Mouse (Mus musculus) embryo, embryonic 10 days (tissue): ENCODE results near the gene Fhit.
A peak's percentile ranks its signal among the peaks of the same experiment; 100 is the strongest.

Experiments used
- DNase-seq: peaks from one replicate; pipeline ENCODE4 v3.0.0-alpha.2; 2015; ENCODE audit warnings: low spot score

Fhit gene

GRCm38 (mm10) chr14:9600271-9600670, 1561.6 kb downstream of the Fhit start:
- no peak for DNase-seq

DNA sequence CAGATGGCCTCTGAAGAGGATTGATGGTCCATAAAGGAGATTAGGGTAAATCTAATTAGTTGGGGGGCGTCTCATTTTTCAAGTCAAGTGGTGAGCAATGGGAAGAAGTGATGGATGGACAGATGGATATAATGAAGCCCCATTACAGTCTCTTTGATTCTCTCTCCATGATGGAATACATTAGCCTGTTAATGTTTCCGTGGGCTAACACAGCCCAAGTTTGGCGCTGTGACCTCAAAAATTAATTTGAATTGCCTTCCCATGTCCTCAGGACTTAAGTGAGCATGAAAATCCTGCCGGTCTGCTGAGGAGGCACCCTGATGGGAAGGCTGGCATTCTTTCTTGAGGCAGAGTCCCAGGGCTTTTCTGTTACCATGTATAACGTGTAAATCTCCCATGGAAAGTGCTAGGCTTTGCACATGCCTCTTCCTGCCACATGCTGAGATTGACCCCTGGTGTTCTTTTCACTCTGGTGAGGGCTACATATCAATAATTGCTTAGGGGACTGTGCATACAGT, 1564.3 kb downstream of the Fhit start:
- peak; percentile 67 for DNase-seq

GRCm38 (mm10) chr14:9589121-9589520, 1572.7 kb downstream of the Fhit start:
- no peak for DNase-seq

DNA sequence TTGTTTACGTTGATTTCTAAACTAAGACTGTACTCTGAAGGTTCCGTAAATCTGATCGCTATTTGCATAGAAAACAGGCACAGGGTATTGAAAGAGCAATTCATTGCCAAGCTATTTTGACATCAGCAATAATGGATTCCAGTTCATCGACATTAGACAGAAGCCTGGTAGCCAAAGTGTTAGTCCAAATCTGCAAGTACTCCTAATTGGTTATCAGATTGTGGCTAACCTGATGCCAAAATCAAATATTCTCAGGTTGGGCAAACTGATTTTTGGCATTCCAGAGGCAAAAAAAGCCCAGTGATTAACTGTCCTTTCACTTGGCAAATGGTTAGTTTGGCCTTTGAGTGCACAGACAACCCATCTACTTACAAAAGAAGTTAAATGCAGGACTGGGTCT, 1573.9 kb downstream of the Fhit start:
- DNase-seq, result no peak

DNA sequence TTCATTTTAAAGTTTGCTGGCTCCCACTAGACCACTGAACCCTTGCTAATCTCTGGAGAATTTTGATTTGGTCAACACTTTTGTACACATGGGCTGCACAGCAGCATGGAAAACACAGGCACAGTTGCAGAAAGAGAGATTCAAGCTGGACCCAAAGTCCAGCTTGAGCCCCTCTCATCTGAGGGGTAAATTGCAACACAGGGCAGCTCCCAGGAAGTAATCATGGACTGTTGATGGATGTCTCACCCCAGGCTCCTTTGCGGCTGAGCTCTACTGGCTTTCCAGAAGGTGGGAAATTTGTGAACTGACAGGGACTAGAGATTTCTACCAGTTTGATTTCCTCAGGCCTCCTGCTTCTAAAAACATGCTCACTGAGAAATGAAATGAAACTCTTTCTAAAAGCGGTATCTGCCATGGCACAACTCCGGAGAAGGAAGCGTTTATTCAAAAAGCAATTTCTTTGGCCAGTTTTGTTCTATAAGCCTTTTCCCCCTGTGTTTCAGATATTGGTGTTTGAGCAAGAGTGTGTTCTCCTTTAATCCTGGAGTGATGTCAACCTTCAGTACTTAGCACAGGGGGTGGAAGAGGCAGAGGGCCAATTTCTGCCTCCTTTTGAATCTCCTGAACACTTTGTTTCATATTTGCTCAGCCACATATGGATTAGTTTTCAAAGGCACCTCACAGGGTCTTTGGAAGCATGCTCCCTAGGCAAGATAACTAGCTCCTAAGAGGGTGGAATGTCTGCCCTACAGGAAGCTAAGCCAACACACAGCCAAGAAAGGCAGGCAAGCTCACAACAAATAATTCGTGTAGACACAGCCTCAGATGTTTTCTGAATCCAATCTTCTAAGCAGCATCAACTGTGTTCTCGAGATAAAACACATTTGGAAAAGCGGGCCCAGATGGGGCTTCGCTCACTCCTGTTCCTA, 1578.3 kb downstream of the Fhit start:
- DNase-seq, result no peak

DNA sequence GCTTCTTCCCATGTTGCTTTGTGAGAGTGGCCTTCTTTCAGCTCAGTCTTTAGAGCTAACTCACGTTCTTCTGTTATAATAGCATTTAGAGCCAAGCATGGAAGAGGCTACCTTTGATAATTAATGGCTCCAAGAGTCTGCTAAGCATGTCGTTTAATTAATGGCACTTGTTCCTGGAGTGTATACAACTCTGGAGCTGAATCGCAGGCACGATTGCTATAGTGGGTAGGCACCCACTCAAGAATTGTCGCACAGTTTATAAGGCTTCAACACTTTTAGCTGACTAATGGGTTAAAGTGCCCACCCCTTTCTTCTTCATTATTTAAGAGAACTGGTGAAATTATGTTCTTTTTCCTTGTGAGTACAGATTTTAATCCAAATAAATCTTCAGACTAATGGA, 1605.5 kb downstream of the Fhit start:
- DNase-seq, result no peak

- DNase-seq, result peak; percentile 25
Observed at GRCm38 (mm10) chr14:9555807-9556206, 1606.0 kb downstream of the Fhit start.

DNA sequence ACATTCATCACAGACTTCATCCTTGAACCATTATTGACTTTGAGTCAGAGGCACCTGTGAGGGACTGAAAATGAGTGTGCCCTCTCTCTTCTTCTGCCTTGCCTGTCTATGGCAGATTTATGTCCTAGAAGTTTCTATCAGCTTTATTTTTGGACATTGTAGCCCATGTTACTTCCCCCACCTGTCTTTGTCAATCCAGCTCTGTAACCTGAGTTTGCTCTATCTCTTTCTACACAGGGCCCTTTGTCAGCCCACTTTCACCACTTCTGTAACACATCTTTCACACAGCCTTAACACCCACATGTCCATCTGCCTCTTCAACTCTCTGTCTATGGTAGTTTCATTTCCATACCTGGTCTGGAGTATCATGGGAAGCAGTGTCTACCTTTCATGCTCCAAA, 1609.7 kb downstream of the Fhit start:
- DNase-seq, result no peak

GRCm38 (mm10) chr14:9547952-9548351, 1613.9 kb downstream of the Fhit start:
- DNase-seq, result no peak

DNA sequence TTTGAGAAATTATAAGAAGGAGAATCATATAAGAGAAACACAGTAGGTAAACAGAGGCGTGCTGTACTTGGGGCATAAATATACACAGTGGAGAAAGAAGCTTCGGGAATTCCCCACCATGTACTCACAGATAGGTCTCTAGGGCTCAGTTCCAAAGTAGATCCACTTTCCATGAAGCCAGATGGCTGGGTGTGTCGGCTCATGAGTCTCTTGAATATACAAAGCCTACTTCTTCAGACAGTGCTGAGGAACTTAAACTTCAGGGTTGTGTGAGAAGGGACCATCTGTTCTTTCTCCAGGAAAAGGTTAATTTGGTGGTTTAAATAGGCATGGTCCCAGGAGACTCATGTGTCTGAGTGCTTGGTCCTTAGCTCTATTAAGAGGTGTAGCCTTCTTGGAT, 1617.5 kb downstream of the Fhit start:
- no peak for DNase-seq

- no peak for DNase-seq
Observed at GRCm38 (mm10) chr14:9535491-9535890, 1626.3 kb downstream of the Fhit start.

- DNase-seq, result no peak
Observed at GRCm38 (mm10) chr14:9529247-9529646, 1632.6 kb downstream of the Fhit start.

GRCm38 (mm10) chr14:9526136-9526535, 1635.7 kb downstream of the Fhit start:
- no peak for DNase-seq

DNA sequence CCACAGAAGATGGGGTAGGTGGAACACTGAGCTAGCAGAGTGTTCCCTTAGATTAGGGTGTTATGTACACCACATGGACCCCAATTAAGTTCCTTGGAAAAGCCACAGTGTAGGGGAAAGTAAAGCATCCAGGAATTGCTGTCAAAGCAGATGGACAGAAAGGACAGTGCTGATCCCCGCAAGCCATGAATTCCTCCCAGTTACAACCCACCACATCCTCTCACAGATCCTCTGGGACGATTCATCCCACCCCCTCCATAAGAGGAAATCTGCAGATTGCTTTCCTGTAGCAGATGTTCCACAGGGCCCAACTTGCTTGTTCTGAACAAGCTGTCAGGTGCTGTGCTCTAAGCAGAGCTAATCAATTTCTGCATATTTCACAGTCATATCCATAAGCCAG, 1644.2 kb downstream of the Fhit start:
- no peak for DNase-seq

GRCm38 (mm10) chr14:9509678-9510077, 1652.2 kb downstream of the Fhit start:
- no peak for DNase-seq
